Mouse (Mus musculus) brown adipose tissue, adult 24 weeks (tissue): Measurements from ENCODE around the gene Mgme1. TPM values are rescaled to one million over a fixed set of nuclear protein-coding genes. Genes with fewer than 3 reads are reported as not detected.
A peak's percentile ranks its signal among the peaks of the same experiment; 100 is the strongest.

ENCODE experiments used
- H3K27ac ChIP-seq: fragments of 200-500 bp; replicated peaks from 2 replicates; pipeline ENCODE4 v1.5.1; 2012; ENCODE audit warnings: low read depth, mild to moderate bottlenecking, low read length
- H3K4me1 ChIP-seq: fragments of 200-500 bp; 2 replicates; pipeline ENCODE4 v1.6.1; 2012; ENCODE audit warnings: low read length, mixed read lengths; ENCODE audit not compliant: control insufficient read depth, insufficient read depth, insufficient read length
- H3K4me3 ChIP-seq: fragments of 200-500 bp; 2 replicates; pipeline ENCODE4 v1.5.1; 2012; ENCODE audit warnings: low read depth, mild to moderate bottlenecking, low read length, moderate library complexity; ENCODE audit not compliant: insufficient read depth
- polyA plus RNA-seq: library from polyadenylated mRNA; stranded (reverse); fragments of >200 nt; gene quantifications from 2 replicates; pipeline ENCODE4 v1.2.4, GENCODE M21; 2012; ENCODE audit not compliant: missing spikeins, insufficient read depth, insufficient read length

The Mgme1 gene
- polyA plus RNA-seq, 1 experiment = 21.4 TPM

DNA sequence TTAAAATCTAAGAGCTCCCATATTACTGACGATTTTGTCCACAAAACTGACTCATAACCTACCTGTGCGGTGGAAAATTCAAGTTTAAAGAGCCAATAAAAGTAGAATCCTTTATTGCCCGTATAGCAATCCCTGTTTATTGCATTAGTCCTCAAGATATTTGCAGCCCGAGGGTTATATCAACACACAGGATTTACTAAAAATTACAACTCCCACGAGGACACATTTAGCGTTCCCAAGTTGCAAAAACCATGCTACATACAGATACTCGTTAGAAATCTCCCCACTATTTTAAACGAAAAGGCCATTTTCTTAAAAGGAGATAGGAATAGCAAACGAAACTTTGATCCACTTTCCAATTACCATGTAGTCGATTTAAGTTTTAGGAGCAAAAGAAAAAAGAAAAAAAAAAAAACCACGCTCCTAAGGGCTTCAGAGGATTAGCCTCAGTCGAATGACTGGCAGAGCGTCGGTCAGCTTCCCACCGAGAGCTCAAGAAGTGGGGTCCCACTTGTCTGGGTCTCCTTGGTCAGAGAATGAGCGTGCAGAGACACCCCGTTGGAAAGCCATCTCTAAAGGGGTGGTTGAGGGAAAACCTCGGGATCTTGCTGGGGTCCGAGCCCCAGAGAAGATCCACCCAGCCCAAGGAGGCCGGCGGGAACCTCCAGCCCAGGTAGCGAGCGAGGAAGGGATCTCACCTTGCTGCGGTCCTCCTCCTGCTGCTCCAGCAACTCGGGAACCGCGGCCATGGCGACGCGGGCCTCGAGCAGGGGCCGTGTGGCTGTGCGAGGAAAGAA is 586 bp upstream of the Mgme1 start:
- Histone ChIP-seq H3K4me1 (peaks cover 3% of the 10 kb centered on the region; the same call in 1 of the 2 replicates), H3K4me3 (peak overlapping the region; percentile 90), H3K27ac (peak overlapping the region; percentile 83)

DNA sequence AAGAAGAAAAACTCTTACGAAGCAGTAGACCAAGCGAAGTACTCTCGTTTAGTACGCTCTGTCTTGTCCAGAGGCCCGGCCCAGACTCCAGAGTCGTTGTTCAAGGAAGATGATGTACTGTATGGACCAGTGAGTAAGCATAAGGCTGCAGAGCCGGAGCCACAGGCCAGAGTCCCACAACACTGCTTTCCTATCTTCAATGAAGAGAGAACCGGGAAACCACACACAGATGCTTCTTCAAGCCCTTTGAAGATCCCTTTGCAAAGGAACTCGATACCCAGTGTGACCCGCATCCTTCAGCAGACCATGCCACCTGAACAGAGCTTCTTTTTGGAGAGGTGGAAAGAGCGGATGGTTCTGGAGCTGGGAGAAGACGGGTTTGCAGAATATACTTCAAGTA is 1.6 kb downstream of the Mgme1 start:
- 0 out of 2 replicates have a peak, but pooled peaks cover 2% of the 10 kb centered on the region for H3K4me1 ChIP-seq

DNA sequence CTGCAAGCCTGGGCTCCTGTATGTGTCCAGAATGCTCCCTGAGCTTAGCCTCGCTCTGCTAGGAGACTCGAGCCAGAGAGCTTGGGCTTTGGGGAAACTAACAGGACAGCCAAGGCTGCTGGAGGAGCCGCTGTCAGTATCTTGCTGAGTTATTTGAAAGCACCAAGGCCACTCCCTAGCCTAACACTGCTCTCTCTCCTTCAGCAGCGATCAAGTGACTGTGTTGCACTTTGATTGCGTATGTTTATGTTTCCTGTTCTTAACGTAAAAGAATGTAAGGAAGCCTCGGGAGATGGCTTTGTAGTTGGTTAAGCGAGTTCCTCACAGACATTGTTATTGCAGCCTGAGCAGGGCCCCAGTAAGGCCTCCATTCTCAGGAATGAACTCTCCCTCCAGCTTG is 4.3 kb downstream of the Mgme1 start:
- Histone ChIP-seq H3K4me1 (no peaks in the 10 kb centered on the region), H3K4me3 (no peak overlapping the region), H3K27ac (no peak overlapping the region)

More for the DNA sequence above, 1.6 kb downstream of the Mgme1 start:
- Histone ChIP-seq H3K27ac (no peak overlapping the region), H3K4me3 (no peak overlapping the region)

DNA sequence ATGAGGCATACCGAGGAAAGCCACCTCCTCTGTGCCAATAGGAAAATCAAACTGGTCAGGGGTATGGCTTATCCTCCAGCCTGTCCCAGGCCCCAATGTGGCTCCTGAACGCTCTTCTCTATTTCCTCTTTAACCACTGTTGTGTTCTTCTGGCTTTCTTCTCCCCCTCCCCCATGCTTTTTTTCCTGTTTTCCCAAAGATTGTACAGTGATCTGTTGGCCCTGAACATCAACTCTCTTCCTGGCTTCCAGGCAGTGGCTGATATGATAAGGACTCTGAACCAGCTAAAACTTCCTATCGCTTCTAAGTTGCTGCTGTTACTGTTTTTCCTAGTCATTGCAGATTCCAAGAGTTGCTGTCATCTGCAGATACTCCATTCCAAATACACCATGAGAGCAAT is 6.4 kb downstream of the Mgme1 start:
- Histone ChIP-seq H3K4me3 (no peak overlapping the region), H3K4me1 (no peaks in the 10 kb centered on the region), H3K27ac (no peak overlapping the region)

DNA sequence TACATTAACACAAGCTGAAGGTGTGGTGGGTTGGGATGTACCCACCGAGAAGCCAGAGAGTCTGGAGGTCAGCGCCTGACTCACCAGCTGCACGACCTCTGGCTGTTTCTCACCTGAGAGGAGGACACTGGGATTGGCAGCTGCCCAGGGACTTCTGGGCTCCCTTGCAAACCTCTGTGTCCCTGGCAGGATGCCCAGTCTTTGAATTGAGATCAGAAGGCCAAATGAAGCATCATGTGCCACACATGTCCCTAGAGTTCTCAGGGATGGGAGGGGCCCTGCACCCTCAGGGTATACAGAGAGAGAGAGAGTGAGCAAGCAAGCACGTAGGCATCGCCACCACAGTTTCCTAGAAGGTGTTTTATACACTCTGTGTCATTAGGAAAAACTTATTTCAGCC is 9.3 kb downstream of the Mgme1 start:
- Histone ChIP-seq H3K4me1 (no peaks in the 10 kb centered on the region), H3K4me3 (no peak overlapping the region), H3K27ac (no peak overlapping the region)

DNA sequence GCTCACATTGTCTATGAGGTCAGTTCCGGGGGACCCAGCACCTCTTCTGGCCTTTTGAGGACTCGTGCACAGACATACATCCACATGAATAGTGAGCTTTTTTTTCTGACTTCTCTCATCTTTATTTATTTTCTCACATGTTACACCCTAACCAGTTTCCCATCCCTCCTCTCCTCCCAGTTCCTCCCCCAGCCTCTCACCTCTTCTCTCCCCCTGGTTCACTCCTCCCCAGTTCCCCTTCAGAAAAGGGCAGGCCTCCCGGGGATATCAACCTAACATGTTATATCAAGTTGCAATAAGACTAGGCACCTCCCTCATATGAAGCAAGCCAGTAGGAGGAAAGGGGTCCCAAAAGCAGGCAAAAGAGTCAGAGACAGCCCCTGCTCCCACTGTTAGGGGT is 10.1 kb downstream of the Mgme1 start:
- Histone ChIP-seq H3K27ac (no peak overlapping the region), H3K4me3 (no peak overlapping the region), H3K4me1 (no peaks in the 10 kb centered on the region)

DNA sequence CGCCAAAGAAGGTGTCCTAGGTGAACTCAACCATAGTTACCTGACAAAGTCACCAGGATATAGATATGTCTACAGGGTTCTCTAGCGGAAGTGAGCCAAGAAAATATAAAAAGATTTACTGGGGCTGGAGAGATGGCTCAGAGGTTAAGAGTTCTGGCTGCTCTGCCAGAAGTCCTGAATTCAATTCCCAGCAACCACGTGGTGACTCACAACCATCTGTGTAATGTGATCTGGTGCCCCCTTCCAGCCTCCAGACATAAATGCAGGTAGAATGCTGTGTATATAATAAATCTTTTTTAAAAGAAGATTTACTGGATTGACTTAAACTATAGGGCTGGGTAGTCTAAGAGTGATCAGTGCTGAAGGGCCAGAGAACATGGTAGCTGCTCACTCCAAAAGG is 11.0 kb downstream of the Mgme1 start:
- no peak overlapping the region for H3K27ac ChIP-seq
- no peak overlapping the region for H3K4me3 ChIP-seq
- no peaks in the 10 kb centered on the region for H3K4me1 ChIP-seq

DNA sequence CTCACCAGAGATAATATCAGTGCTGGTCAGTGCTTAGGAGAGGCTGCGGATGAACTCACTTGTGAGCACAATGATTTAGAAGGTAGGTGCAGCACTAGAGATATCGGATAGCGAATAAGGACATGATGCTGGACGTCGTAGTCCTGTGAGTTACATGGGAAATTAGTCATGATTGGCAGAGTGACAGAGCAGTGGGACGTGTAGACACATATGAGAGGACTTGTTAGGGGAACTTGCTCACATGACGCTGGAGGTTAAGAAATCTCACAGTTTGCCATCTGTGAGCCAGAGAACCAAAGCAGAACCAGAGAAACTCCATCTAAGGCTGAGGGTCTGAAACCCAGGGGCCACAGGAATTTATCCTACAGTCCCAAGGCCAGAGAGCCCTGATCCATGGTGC is 19.9 kb downstream of the Mgme1 start:
- H3K4me1 ChIP-seq = no peaks in the 10 kb centered on the region

DNA sequence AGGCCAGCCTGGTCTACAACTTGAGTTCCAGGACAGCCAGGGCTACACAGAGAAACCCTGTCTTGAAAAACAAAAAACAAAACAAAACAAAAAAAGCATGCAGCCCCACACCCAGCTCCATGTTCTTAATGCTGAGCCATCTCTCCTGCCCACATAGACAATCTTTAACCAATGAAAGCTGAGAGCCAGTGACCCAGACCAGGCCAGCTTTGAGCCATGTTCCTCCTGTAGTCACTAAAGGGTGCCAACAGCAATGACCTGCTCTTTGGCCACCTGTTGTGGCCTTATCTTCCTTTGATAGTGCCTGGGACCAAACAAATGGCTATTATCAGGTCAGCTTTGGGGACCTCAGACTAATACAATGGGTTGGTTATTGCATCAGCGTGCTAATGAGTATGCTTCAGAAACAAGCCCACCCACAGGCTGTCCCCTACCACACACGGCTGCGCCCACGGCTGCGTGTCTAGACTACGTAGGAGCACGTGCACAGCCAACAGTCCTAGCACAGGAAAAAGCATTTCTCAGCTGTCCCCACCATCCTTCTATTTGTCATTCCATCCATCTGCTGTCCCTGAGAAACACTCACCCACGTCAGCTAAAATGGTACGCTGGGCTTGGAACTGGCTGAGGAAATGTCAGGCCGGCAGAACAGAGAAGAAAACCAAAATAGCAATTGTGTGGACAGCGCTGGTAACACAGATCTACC is 21.3 kb downstream of the Mgme1 start:
- Histone ChIP-seq H3K4me3 (no peak overlapping the region), H3K27ac (no peak overlapping the region), H3K4me1 (no peaks in the 10 kb centered on the region)

More for the DNA sequence above, 19.9 kb downstream of the Mgme1 start:
- Histone ChIP-seq H3K27ac (no peak overlapping the region), H3K4me3 (no peak overlapping the region)

DNA sequence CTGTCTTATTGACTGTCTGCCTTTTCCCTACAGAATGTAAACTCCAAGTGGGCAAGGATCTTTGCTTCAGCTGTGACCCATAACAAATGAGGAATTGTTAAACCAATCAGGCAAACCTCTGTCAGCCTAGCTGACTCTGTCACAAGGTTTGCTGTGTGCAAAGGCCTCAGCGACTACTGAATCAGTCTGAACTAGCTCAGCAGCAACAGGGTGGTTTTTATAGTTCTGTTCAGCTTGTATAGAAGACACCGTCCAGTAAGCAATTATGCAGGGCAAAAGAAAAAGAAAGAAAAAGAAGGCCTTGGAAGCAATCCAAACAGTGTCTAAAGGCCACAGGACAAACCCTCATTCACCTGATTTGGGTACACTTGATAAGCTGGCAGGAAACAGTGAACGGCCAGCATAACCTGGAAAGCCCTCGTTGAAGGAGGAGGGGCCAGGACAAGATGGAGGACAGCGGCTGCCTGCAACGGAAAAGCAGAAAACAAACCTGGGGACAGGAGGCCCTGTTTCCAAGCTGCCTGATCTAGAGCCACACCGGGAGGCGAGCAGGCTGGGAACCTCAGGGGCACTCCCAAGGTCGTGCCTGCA is 24.8 kb downstream of the Mgme1 start:
- no peak overlapping the region for H3K27ac ChIP-seq
- peaks cover 2% of the 10 kb centered on the region; the same call in 1 of the 2 replicates for H3K4me1 ChIP-seq
- H3K4me3 ChIP-seq = no peak overlapping the region

DNA sequence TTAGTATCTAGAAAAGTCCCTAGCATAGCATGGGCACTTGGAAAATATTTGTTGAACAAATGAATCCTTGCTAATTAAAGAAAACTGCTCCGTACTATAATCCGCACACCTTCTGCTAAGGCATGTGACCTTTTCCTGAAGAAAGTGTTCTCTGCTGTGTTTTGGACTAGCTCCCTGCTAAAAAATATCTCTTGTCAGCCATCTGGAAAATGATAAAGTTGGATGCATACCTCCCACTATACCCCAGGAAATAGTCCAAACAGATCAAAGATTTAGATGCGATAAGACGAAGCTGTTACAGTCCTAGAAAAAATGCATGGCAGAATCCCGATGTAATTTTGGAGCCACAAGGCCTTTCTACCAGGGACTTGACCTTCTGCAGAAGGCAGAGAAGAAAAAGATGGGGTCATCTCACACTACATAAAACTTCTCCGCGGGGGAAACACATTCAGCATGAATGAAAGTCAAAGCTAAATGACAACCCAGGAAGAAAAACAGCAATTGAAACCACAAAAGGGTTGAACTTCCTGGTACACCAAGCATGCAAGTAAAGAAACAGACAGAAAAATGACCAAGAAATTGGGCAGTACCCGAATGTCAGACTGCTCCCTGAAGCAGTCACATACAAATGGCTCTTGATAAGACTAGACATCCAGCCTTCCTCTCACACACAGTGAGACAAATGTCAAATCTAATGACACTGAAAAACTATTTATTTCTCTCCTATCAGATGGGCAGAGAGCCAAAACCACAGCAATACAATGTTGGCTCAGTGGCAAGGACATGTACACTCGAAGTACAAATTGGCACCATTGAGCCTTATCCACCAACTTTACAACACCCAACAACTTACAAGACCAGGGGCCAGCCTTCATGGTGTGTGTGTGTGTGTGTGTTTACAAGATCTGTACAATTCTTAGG is 29.5 kb downstream of the Mgme1 start:
- no peak overlapping the region for H3K4me3 ChIP-seq
- H3K4me1 ChIP-seq = peaks cover 2% of the 10 kb centered on the region; the same call in 1 of the 2 replicates
- H3K27ac ChIP-seq = no peak overlapping the region

DNA sequence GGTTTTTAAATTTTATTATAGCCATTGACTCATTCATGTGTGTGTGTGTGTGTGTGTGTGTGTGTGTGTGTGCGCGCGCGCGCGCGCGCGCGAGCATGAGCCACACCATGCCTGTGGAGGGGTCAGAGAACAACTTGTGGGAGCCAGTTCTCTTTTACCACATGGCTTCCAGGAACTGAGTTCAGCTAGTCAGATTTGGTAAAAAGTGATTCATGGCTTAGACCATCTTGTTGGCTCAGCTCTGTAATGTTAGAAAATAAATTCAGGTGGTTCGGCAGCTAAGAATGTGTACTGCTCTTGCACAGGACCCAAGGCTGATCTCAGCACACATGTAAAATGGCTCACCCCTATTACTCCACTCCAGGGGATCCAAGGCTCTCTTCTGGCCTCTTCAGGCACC is 30.6 kb downstream of the Mgme1 start:
- peaks cover 2% of the 10 kb centered on the region; the same call in 1 of the 2 replicates for H3K4me1 ChIP-seq
- H3K27ac ChIP-seq = 0 out of 2 replicates have a peak overlapping the region, but pooled peaks have one; percentile 20
- no peak overlapping the region for H3K4me3 ChIP-seq

DNA sequence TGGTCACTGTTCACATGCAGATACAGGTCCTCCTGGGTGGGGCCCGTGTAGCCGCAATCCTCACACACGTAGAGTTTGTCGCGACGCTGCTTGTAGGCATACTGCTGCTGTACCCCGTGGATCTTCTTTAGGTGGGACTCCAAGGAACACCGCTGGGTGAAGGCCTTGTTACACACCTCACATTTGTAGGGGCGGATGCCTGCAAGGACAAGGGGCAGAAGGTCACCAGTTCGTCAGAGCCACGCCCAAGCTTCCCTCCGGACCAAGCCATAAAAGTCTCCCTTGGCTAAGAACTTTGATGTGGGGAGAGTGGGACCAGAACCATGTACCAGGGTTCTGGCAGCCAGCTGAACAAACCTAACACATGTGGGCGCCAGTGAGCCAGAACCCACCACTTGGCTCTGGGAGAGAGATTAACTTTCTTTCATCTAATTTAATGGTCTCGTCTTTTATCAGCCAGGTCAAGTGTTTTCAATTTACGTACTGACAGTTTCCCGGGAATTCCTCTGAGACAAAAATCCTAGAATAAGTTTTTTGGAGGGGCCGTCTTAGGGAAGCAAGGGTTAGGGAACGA is 35.3 kb downstream of the Mgme1 start:
- Histone ChIP-seq H3K27ac (no peak overlapping the region), H3K4me1 (no peaks in the 10 kb centered on the region), H3K4me3 (no peak overlapping the region)

DNA sequence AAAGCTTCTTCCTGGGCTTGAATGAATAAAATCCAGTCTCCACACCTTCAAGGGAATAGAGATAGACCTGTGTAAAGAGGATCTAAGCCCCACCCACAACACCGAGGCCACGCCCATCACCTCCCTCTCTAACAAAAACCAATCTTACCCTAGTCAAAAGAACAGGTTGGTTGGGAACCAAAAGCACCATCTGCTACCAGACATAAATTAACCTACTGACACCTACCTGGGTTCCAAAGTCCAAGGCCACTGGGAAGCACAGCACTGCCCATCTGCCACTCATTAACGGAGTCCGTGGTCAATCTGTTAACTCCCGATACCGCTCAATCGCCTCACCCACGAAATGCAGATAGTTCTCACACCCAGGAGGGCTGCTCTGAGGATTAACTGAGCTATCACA is 38.1 kb downstream of the Mgme1 start:
- H3K4me1 ChIP-seq = no peaks in the 10 kb centered on the region
- H3K4me3 ChIP-seq = no peak overlapping the region
- no peak overlapping the region for H3K27ac ChIP-seq
